Mouse (Mus musculus) urinary bladder, postnatal 4 days (tissue): ENCODE results near the gene Lonp1.

Source experiments
- DNase-seq, 2 experiments: peaks; one replicate each; pipeline ENCODE4 v3.0.0; 2021 to 2022; ENCODE audit warnings: low spot score in 2 of 2

Lonp1 gene

GRCm38 (mm10) chr17:56588921-56589320 is 37.8 kb downstream of the Lonp1 start:
- no peak for DNase-seq

- no peak for DNase-seq
Measured at GRCm38 (mm10) chr17:56587773-56588172, 38.9 kb downstream of the Lonp1 start.

GRCm38 (mm10) chr17:56585171-56585821 is 41.4 kb downstream of the Lonp1 start:
- peak in 1 of 2 experiments; percentile 52 for DNase-seq

GRCm38 (mm10) chr17:56584257-56585130 is 42.2 kb downstream of the Lonp1 start, which contains the start of the genes Safb2 and Safb:
Gene Safb2, minus strand, starts transcription at chr17:56584585.
Gene Safb, plus strand, starts transcription at chr17:56584825.
- DNase-seq: peak; percentile 99 to 100

GRCm38 (mm10) chr17:56583611-56584256 is 43.0 kb downstream of the Lonp1 start:
- no peak for DNase-seq

GRCm38 (mm10) chr17:56583071-56583470 is 43.6 kb downstream of the Lonp1 start:
- no peak for DNase-seq

GRCm38 (mm10) chr17:56572939-56573338 is 53.7 kb downstream of the Lonp1 start:
- no peak for DNase-seq

GRCm38 (mm10) chr17:56572154-56572553 is 54.5 kb downstream of the Lonp1 start:
- DNase-seq: no peak

GRCm38 (mm10) chr17:56570287-56570686 is 56.4 kb downstream of the Lonp1 start:
- no peak for DNase-seq

- DNase-seq: no peak
Measured at GRCm38 (mm10) chr17:56567370-56567769, 59.3 kb downstream of the Lonp1 start.

- no peak for DNase-seq
Measured at GRCm38 (mm10) chr17:56566918-56567317, 59.8 kb downstream of the Lonp1 start.

GRCm38 (mm10) chr17:56566293-56566692 is 60.4 kb downstream of the Lonp1 start:
- no peak for DNase-seq
